Mouse (Mus musculus) erythroblast, adult 5-6 weeks (primary cell): ENCODE data around the gene Cc2d1a. TPM values are rescaled to one million over a fixed set of nuclear protein-coding genes. Genes with fewer than 3 reads are reported as not detected.

Experiments used
- ATAC-seq: replicated peaks from 2 replicates; pipeline ENCODE4 v1.8.0; 2016; ENCODE audit warnings: moderate number of reproducible peaks, mild to moderate bottlenecking, moderate TSS enrichment, inconsistent platforms; ENCODE audit not compliant: poor library complexity, low FRiP score, severe bottlenecking
- total RNA-seq, 2 experiments: library from RNA; stranded (forward) in 1 of 2; stranded (reverse) in 1 of 2; fragments of 150-400 nt in 1 of 2; fragments of 200-764, 138-1000 nt in 1 of 2; gene quantifications; 2 replicates each; pipeline versions ENCODE4 v1.2.3 to v1.2.4; 2015 to 2017; ENCODE audit warnings: low replicate concordance in 2 of 2

Cc2d1a gene
- total RNA-seq, 2 experiments from 2014 or later, result 0.60 to 7.3 TPM

- ATAC-seq, result no peak
These were observed 41.3 kb downstream of the Cc2d1a start for GRCm38 (mm10) chr8:84106216-84107040.

- no peak for ATAC-seq
These were observed 42.1 kb downstream of the Cc2d1a start for GRCm38 (mm10) chr8:84105676-84106075.

- peak; percentile 94 for ATAC-seq
These were observed 42.8 kb downstream of the Cc2d1a start, which contains the start of gene Dcaf15 for GRCm38 (mm10) chr8:84104697-84105609. TSS of gene Dcaf15 (minus strand) at chr8:84104768.

- peak; percentile 49 for ATAC-seq
These were observed 43.5 kb downstream of the Cc2d1a start for GRCm38 (mm10) chr8:84104221-84104620.

- ATAC-seq, result no peak
These were observed 44.1 kb downstream of the Cc2d1a start for GRCm38 (mm10) chr8:84103601-84104000.

GRCm38 (mm10) chr8:84101476-84102270, 46.1 kb downstream of the Cc2d1a start:
- no peak for ATAC-seq

- ATAC-seq, result no peak
These were observed 49.4 kb downstream of the Cc2d1a start for GRCm38 (mm10) chr8:84098376-84098775.

- ATAC-seq, result no peak
These were observed 51.7 kb downstream of the Cc2d1a start for GRCm38 (mm10) chr8:84096061-84096460.

GRCm38 (mm10) chr8:84090585-84090984, 57.2 kb downstream of the Cc2d1a start:
- no peak for ATAC-seq

GRCm38 (mm10) chr8:84089277-84089676, 58.5 kb downstream of the Cc2d1a start:
- ATAC-seq, result no peak

GRCm38 (mm10) chr8:84087821-84088220, 59.9 kb downstream of the Cc2d1a start:
- ATAC-seq, result no peak

- ATAC-seq, result no peak
These were observed 60.6 kb downstream of the Cc2d1a start for GRCm38 (mm10) chr8:84087156-84087555.

- no peak for ATAC-seq
These were observed 63.2 kb downstream of the Cc2d1a start for GRCm38 (mm10) chr8:84084341-84085115.

- no peak for ATAC-seq
These were observed 63.9 kb downstream of the Cc2d1a start for GRCm38 (mm10) chr8:84083829-84084241.

Other genes starting within 250 kb of the Cc2d1a start
- 0.58 and 1.7 TPM in 2 replicates for gene Adgrl1, start 247.8 kb downstream of the Cc2d1a start, total RNA-seq (2015; ENCODE audit: low replicate concordance)
- gene Adgrl1, start 247.8 kb downstream of the Cc2d1a start, total RNA-seq (2017; ENCODE audit: low replicate concordance), result 0.09 and 0.14 TPM in 2 replicates
- gene Gm10644, start 192.7 kb downstream of the Cc2d1a start, total RNA-seq (2015; ENCODE audit: low replicate concordance), result not detected in 2 replicates
- not detected in 2 replicates for gene Gm10644, start 192.7 kb downstream of the Cc2d1a start, total RNA-seq (2017; ENCODE audit: low replicate concordance)
- 23.1 and 32.4 TPM in 2 replicates for gene Asf1b, start 192.4 kb downstream of the Cc2d1a start, total RNA-seq (2015; ENCODE audit: low replicate concordance)
- 26.2 and 32.8 TPM in 2 replicates for gene Asf1b, start 192.4 kb downstream of the Cc2d1a start, total RNA-seq (2017; ENCODE audit: low replicate concordance)
- gene Prkaca, start 174.9 kb downstream of the Cc2d1a start, total RNA-seq (2015; ENCODE audit: low replicate concordance), result 7.5 and 9.8 TPM in 2 replicates
- gene Prkaca, start 174.9 kb downstream of the Cc2d1a start, total RNA-seq (2017; ENCODE audit: low replicate concordance), result 6.7 and 7.1 TPM in 2 replicates
- gene Samd1, start 150.3 kb downstream of the Cc2d1a start, total RNA-seq (2015; ENCODE audit: low replicate concordance), result 14.8 and 33.2 TPM in 2 replicates
- gene Samd1, start 150.3 kb downstream of the Cc2d1a start, total RNA-seq (2017; ENCODE audit: low replicate concordance), result 32.5 and 36.0 TPM in 2 replicates
- gene 1700067K01Rik, start 146.4 kb downstream of the Cc2d1a start, total RNA-seq (2015; ENCODE audit: low replicate concordance), result 1.3 TPM in 1 of 2 replicates, not detected in the other
- gene 1700067K01Rik, start 146.4 kb downstream of the Cc2d1a start, total RNA-seq (2017; ENCODE audit: low replicate concordance), result 0.51 and 2.6 TPM in 2 replicates
- not detected in 2 replicates for gene 2210011C24Rik, start 135.8 kb downstream of the Cc2d1a start, total RNA-seq (2015; ENCODE audit: low replicate concordance)
- gene 2210011C24Rik, start 135.8 kb downstream of the Cc2d1a start, total RNA-seq (2017; ENCODE audit: low replicate concordance), result not detected in 2 replicates
- gene Palm3, start 126.5 kb downstream of the Cc2d1a start, total RNA-seq (2015; ENCODE audit: low replicate concordance), result not detected in 2 replicates
- gene Palm3, start 126.5 kb downstream of the Cc2d1a start, total RNA-seq (2017; ENCODE audit: low replicate concordance), result not detected in 2 replicates
- gene Il27ra, start 105.3 kb downstream of the Cc2d1a start, total RNA-seq (2015; ENCODE audit: low replicate concordance), result 0.63 and 0.96 TPM in 2 replicates
- gene Il27ra, start 105.3 kb downstream of the Cc2d1a start, total RNA-seq (2017; ENCODE audit: low replicate concordance), result 0.17 TPM in 1 of 2 replicates, not detected in the other
- gene Rln3, start 102.9 kb downstream of the Cc2d1a start, total RNA-seq (2015; ENCODE audit: low replicate concordance), result not detected in 2 replicates
- gene Rln3, start 102.9 kb downstream of the Cc2d1a start, total RNA-seq (2017; ENCODE audit: low replicate concordance), result not detected in 2 replicates
- not detected in 2 replicates for gene Gm10643, start 82.8 kb downstream of the Cc2d1a start, total RNA-seq (2015; ENCODE audit: low replicate concordance)
- gene Gm10643, start 82.8 kb downstream of the Cc2d1a start, total RNA-seq (2017; ENCODE audit: low replicate concordance), result not detected in 2 replicates
- 2.1 and 3.1 TPM in 2 replicates for gene Rfx1, start 81.1 kb downstream of the Cc2d1a start, total RNA-seq (2015; ENCODE audit: low replicate concordance)
- 1.4 and 3.5 TPM in 2 replicates for gene Rfx1, start 81.1 kb downstream of the Cc2d1a start, total RNA-seq (2017; ENCODE audit: low replicate concordance)
- gene Dcaf15, start 43.2 kb downstream of the Cc2d1a start, total RNA-seq (2015; ENCODE audit: low replicate concordance), result 0.19 and 4.0 TPM in 2 replicates
- 1.9 and 2.9 TPM in 2 replicates for gene Dcaf15, start 43.2 kb downstream of the Cc2d1a start, total RNA-seq (2017; ENCODE audit: low replicate concordance)
- not detected in 2 replicates for gene Podnl1, start 21.9 kb downstream of the Cc2d1a start, total RNA-seq (2015; ENCODE audit: low replicate concordance)
- gene Podnl1, start 21.9 kb downstream of the Cc2d1a start, total RNA-seq (2017; ENCODE audit: low replicate concordance), result not detected in 2 replicates
- gene 4930432K21Rik, start 89 bp upstream of the Cc2d1a start, total RNA-seq (2015; ENCODE audit: low replicate concordance), result not detected in 2 replicates
- 0.43 TPM in 1 of 2 replicates, not detected in the other for gene 4930432K21Rik, start 89 bp upstream of the Cc2d1a start, total RNA-seq (2017; ENCODE audit: low replicate concordance)
- not detected in 2 replicates for gene Nanos3, start 37.3 kb upstream of the Cc2d1a start, total RNA-seq (2015; ENCODE audit: low replicate concordance)
- not detected in 2 replicates for gene Nanos3, start 37.3 kb upstream of the Cc2d1a start, total RNA-seq (2017; ENCODE audit: low replicate concordance)
- 3.1 and 3.5 TPM in 2 replicates for gene Zswim4, start 89.1 kb upstream of the Cc2d1a start, total RNA-seq (2015; ENCODE audit: low replicate concordance)
- gene Zswim4, start 89.1 kb upstream of the Cc2d1a start, total RNA-seq (2017; ENCODE audit: low replicate concordance), result 6.3 and 7.4 TPM in 2 replicates
- 53.7 and 79.2 TPM in 2 replicates for gene D8Ertd738e, start 101.8 kb upstream of the Cc2d1a start, total RNA-seq (2015; ENCODE audit: low replicate concordance)
- 25.5 and 34.4 TPM in 2 replicates for gene D8Ertd738e, start 101.8 kb upstream of the Cc2d1a start, total RNA-seq (2017; ENCODE audit: low replicate concordance)
- 2.3 and 2.5 TPM in 2 replicates for gene Mri1, start 109.4 kb upstream of the Cc2d1a start, total RNA-seq (2015; ENCODE audit: low replicate concordance)
- gene Mri1, start 109.4 kb upstream of the Cc2d1a start, total RNA-seq (2017; ENCODE audit: low replicate concordance), result 1.8 and 4.7 TPM in 2 replicates
- 4.0 and 22.1 TPM in 2 replicates for gene Ccdc130, start 122.4 kb upstream of the Cc2d1a start, total RNA-seq (2015; ENCODE audit: low replicate concordance)
- 3.3 and 3.5 TPM in 2 replicates for gene Ccdc130, start 122.4 kb upstream of the Cc2d1a start, total RNA-seq (2017; ENCODE audit: low replicate concordance)
- gene Cacna1a, start 240.5 kb upstream of the Cc2d1a start, total RNA-seq (2015; ENCODE audit: low replicate concordance), result not detected in 2 replicates
- 0.28 TPM in 1 of 2 replicates, not detected in the other for gene Cacna1a, start 240.5 kb upstream of the Cc2d1a start, total RNA-seq (2017; ENCODE audit: low replicate concordance)